Mouse (Mus musculus): ENCODE data around the gene Foxred2. TPM values are rescaled to one million over a fixed set of nuclear protein-coding genes. Genes with fewer than 3 reads are reported as not detected.

Gene Foxred2
- polyA plus RNA-seq, 1 experiment: 1.0 TPM

DNA sequence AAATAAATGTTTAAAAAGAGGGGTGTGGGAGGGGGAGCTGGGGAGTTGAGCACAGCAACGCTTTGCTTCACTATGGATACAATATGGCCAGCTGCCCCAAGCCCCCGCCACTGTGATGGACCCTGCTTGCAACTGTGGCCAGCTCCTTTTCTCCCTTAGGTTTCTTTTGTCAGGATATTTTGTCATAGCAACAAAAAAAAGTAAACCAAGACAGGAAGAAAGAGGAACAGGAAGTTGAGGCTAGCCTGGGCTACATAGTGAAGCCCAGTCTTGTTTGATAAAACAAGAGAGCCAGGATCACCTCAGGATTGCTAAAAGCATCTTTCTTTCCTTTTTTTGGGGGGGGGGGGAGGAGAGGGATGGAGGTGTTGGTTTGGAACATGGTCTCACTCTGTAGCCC is 31.3 kb downstream of the Foxred2 start:
- Histone ChIP-seq H3K4me1 (ENCODE audit: control insufficient read depth, insufficient read depth, low read length) (peaks cover 5% of the 10 kb centered on the region), H3K27ac (ENCODE audit: control insufficient read depth, insufficient read depth, low read depth, low read length) (no peak overlapping the region), H3K27me3 (ENCODE audit: control insufficient read depth, insufficient read depth, low read length) (no peaks in the 10 kb centered on the region), H3K36me3 (ENCODE audit: control insufficient read depth, insufficient read depth, low read length) (no peaks in the 10 kb centered on the region; the same call in 1 of the 2 replicates), H3K4me3 (ENCODE audit: control insufficient read depth, low read depth, low read length) (no peak overlapping the region)
- TF ChIP-seq POLR2A (IDR thresholded peaks at IDR 0.05; ENCODE audit: control insufficient read depth, low read depth, low read length): no peak

GRCm38 (mm10) chr15:77923267-77924035 is 33.1 kb downstream of the Foxred2 start:
- H3K36me3 ChIP-seq (ENCODE audit: control insufficient read depth, insufficient read depth, low read length): no peaks in the 10 kb centered on the region; the same call in 1 of the 2 replicates
- no peak for TF ChIP-seq CTCF (IDR thresholded peaks at IDR 0.05; ENCODE audit: control insufficient read depth, insufficient read depth, insufficient replicate concordance, low read depth, low read length)
- no peak for TF ChIP-seq POLR2A (IDR thresholded peaks at IDR 0.05; ENCODE audit: control insufficient read depth, low read depth, low read length)
- no peaks in the 10 kb centered on the region for H3K27me3 ChIP-seq (ENCODE audit: control insufficient read depth, insufficient read depth, low read length)
- H3K4me1 ChIP-seq (ENCODE audit: control insufficient read depth, insufficient read depth, low read length): peaks cover 5% of the 10 kb centered on the region
- no peak overlapping the region for H3K27ac ChIP-seq (ENCODE audit: control insufficient read depth, insufficient read depth, low read depth, low read length)
- no peak overlapping the region for H3K4me3 ChIP-seq (ENCODE audit: control insufficient read depth, low read depth, low read length)

DNA sequence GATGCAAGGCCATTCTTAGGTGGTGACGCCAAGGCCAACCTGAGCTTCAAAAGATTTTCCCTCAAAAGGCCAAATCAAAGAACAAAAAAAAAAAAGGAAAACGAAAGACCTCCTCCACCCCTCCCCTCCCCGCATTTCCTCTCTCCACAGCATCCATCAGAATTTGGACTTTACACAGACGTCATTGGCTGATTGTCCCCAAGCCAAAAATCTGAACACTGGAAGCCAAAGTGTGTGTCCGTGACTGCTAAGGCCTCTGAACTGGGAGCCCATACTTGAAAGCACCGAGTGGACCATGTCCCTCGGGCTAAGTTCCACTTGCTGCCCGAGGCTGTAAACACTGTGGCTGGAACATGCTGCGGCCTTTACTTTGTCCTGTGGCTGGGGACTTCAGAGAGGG is 33.8 kb downstream of the Foxred2 start:
- TF ChIP-seq CTCF (IDR thresholded peaks at IDR 0.05; ENCODE audit: control insufficient read depth, insufficient read depth, insufficient replicate concordance, low read depth, low read length) (no peak), POLR2A (IDR thresholded peaks at IDR 0.05; ENCODE audit: control insufficient read depth, low read depth, low read length) (no peak)

GRCm38 (mm10) chr15:77921636-77922035 is 34.9 kb downstream of the Foxred2 start:
- TF ChIP-seq POLR2A (IDR thresholded peaks at IDR 0.05; ENCODE audit: control insufficient read depth, low read depth, low read length) (no peak), CTCF (IDR thresholded peaks at IDR 0.05; ENCODE audit: control insufficient read depth, insufficient read depth, insufficient replicate concordance, low read depth, low read length) (no peak)
- Histone ChIP-seq H3K4me1 (ENCODE audit: control insufficient read depth, insufficient read depth, low read length) (no peaks in the 10 kb centered on the region), H3K4me3 (ENCODE audit: control insufficient read depth, low read depth, low read length) (no peak overlapping the region), H3K27ac (ENCODE audit: control insufficient read depth, insufficient read depth, low read depth, low read length) (no peak overlapping the region), H3K36me3 (ENCODE audit: control insufficient read depth, insufficient read depth, low read length) (no peaks in the 10 kb centered on the region), H3K27me3 (ENCODE audit: control insufficient read depth, insufficient read depth, low read length) (no peaks in the 10 kb centered on the region)

More for the DNA sequence above, 33.8 kb downstream of the Foxred2 start:
- H3K36me3 ChIP-seq (ENCODE audit: control insufficient read depth, insufficient read depth, low read length): no peaks in the 10 kb centered on the region; the same call in 1 of the 2 replicates
- no peak overlapping the region for H3K27ac ChIP-seq (ENCODE audit: control insufficient read depth, insufficient read depth, low read depth, low read length)
- H3K27me3 ChIP-seq (ENCODE audit: control insufficient read depth, insufficient read depth, low read length): no peaks in the 10 kb centered on the region
- peaks cover 2% of the 10 kb centered on the region; the same call in 1 of the 2 replicates for H3K4me1 ChIP-seq (ENCODE audit: control insufficient read depth, insufficient read depth, low read length)
- H3K4me3 ChIP-seq (ENCODE audit: control insufficient read depth, low read depth, low read length): no peak overlapping the region

GRCm38 (mm10) chr15:77920511-77921462 is 35.7 kb downstream of the Foxred2 start:
- Histone ChIP-seq H3K27ac (ENCODE audit: control insufficient read depth, insufficient read depth, low read depth, low read length) (no peak overlapping the region), H3K36me3 (ENCODE audit: control insufficient read depth, insufficient read depth, low read length) (no peaks in the 10 kb centered on the region), H3K4me1 (ENCODE audit: control insufficient read depth, insufficient read depth, low read length) (no peaks in the 10 kb centered on the region), H3K27me3 (ENCODE audit: control insufficient read depth, insufficient read depth, low read length) (no peaks in the 10 kb centered on the region), H3K4me3 (ENCODE audit: control insufficient read depth, low read depth, low read length) (no peak overlapping the region)
- no peak for TF ChIP-seq POLR2A (IDR thresholded peaks at IDR 0.05; ENCODE audit: control insufficient read depth, low read depth, low read length)
- TF ChIP-seq CTCF (IDR thresholded peaks at IDR 0.05; ENCODE audit: control insufficient read depth, insufficient read depth, insufficient replicate concordance, low read depth, low read length): no peak

DNA sequence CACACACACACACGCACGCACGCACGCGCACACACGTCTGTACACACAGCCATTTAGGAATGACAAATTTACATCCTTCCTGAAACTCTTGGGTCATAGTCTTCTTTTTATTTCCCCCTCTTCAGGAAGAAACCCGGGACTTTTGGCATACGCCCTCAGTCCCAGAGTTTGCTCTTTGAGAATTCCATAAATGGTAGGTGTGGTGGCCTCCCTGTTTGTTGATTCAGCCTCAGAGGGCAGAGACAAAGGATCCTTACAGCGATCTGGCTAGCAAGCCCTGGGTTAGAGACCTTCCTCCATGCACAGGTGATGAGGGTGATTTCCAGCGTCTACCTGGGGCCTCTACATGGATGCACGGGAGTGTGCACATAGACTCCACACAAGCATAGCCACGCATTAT is 37.1 kb downstream of the Foxred2 start:
- H3K27ac ChIP-seq (ENCODE audit: control insufficient read depth, insufficient read depth, low read depth, low read length): no peak overlapping the region
- TF ChIP-seq POLR2A (IDR thresholded peaks at IDR 0.05; ENCODE audit: control insufficient read depth, low read depth, low read length): no peak
- TF ChIP-seq CTCF (IDR thresholded peaks at IDR 0.05; ENCODE audit: control insufficient read depth, insufficient read depth, insufficient replicate concordance, low read depth, low read length): no peak
- no peaks in the 10 kb centered on the region for H3K4me1 ChIP-seq (ENCODE audit: control insufficient read depth, insufficient read depth, low read length)
- H3K36me3 ChIP-seq (ENCODE audit: control insufficient read depth, insufficient read depth, low read length): no peaks in the 10 kb centered on the region
- H3K4me3 ChIP-seq (ENCODE audit: control insufficient read depth, low read depth, low read length): no peak overlapping the region
- no peaks in the 10 kb centered on the region for H3K27me3 ChIP-seq (ENCODE audit: control insufficient read depth, insufficient read depth, low read length)

Measured in testis, adult 2 months (tissue).